Mouse (Mus musculus) spleen, adult 18-20 months (tissue): Measurements from ENCODE around the gene Tmem88.

Experiments
- DNase-seq, 2 experiments: peaks; one replicate each; pipeline ENCODE4 v3.0.0; 2022; ENCODE audit warnings: mixed read lengths in 2 of 2

Tmem88 gene

DNA sequence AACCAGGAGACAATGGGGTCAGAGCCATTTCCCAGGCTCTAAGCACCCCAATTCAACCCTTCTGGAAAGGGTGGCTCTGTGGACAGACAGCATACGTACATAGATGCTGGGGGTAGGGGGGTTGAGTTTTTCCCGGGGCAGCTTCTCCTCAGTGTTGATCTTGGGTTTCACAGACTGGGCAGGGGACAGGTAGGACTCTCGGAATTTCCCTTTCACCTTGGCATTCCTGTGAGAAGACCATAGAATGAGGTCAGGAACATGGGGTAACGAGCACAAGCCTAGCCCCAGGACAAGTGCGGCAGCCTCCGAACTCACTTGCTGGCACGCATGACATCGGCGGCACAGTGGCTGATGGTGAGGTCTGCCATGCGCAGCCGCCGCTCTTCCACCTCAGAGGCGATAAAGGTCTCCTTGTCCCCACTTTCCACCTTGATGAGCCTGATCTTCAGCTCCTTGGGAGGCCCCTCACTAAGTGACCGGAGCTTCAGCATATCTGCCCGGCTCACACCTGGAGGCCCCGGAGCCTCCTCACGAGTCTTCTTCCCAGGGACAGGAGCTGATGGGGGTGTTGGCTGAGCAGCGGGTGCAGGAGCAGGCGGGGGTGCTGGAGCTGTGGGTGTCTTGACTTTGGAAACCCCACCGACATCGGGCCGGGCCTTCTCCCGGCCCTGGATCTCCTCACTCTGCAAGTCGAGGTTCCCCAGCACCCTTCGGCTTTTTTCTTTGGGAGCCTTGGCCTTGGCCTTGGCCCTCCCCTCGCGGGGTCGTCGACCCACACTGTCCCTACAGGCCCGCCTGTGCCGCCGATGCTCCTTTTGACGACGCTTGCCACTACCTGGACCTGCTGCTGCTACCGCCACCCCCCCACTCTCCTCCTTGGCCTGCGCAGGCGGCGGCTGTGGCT is 5.9 kb upstream of the Tmem88 start:
- no peak for DNase-seq

DNA sequence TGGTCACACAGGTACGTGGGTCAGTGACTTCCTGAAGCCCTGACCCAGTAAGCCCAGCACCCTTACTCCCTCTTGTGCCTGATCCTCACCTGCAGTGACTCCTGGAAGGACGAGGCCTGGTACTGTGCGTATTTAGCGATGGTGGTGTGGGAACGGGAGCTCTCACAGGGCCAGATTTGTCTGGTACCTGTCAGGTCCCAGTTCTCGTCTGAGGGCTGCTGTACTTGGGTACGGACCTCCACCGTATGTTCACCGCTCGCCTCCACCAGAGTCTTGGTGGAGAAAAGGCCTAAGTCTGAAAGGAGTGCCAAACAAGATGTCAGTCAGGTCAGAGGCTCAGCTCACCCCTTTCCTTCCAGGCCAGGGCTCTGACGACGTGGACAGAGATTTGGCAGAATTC is 4.0 kb upstream of the Tmem88 start:
- DNase-seq: no peak

DNA sequence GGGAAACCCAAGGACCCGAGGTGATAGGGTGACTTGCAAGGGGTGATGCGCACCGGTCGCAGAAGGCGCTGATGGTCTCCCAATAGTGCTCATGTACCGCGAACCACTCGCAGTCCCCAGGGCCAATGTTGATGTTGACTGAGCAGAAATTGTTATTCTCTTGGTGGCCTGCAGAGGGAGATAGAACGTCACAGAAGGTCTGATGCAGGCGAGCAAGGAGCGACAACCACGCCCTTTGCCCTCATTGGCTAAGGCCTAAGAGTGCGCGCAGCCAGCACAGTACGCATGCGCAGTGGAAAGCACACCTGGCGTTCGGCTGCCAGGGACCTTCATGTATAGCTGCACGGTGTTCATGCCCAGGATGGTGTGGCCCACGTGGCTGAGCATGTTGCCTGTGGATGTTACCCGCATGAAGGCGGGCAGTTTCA is 3.2 kb upstream of the Tmem88 start:
- DNase-seq: peak; percentile 71 to 74

DNA sequence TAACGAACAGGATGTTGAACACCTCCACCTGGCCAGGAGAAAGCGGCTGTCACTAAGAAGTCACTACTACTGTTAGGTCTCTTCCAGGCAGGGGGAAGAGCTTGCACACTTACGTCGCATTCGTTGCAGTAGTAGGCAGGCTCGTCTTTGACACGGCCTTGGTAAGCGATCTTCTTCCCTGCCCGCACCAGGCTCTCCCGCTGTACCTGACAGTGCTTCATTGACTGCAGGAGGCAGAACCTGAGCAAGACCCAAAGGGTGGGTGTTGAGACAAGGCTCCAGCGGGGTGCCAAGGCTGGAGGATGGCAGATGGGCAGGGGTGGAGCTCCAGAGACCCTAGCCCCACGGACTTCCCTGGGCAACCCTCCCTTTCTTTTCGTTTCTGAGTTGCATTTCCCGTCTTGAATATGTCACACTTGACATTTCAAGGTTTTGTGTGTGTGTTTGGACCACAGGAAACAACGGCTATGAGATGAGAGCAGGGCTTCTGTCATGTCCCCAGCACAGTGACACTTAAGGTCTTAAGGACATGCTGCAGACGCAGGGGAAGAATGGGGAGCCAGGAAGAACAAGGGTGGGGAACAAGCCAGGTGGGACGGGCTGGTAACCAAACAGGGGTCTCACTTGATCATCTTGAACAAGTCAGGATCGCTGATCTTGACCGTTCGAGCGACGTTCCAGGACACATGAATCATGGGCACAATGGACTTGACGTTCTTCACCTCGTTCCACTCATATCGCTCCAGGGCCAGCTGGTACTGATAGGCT is 2.2 kb upstream of the Tmem88 start:
- no peak for DNase-seq

DNA sequence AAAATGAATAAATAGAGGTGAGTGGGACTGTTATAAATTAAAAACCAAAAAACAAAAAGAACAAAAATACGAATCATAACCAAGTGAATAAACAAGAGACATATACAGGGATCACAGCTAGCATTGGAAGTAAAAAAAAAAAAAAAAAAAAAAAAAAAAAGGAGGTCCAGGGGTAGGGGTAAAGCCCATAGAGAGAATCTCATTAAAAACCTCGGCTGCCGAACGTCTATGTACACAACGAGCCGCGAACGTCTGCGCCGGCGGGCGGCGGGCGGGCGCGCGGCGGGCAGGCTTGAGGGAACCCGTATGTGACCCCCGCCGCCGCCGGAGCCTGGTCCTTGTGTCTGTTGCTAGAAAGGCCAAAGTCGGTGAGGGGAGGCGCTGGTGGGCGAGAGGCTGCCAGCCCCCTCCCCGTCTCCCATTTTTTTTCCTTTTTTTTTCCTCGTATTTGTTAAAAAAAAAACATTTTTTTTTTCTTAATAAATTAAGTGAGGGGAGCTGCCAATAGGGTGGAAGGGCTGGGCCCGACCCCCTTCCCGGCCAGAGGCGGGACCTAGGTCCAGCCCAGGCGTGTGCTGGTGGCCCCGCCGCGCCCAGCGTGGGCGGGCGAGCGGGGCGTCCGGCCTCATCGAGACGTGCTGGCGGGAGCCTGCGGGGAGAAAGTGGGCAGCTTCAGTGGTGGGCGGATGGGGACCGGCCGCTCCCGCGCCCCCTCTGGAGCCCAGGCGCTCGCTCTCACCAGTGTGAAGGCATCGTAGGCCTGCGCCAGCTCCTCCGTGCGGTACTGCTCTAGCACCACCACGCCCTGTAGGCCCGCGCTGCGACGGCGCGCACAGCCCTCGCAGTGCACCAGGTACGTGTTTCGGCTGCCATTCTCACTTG is 1.4 kb upstream of the Tmem88 start:
- no peak for DNase-seq

DNA sequence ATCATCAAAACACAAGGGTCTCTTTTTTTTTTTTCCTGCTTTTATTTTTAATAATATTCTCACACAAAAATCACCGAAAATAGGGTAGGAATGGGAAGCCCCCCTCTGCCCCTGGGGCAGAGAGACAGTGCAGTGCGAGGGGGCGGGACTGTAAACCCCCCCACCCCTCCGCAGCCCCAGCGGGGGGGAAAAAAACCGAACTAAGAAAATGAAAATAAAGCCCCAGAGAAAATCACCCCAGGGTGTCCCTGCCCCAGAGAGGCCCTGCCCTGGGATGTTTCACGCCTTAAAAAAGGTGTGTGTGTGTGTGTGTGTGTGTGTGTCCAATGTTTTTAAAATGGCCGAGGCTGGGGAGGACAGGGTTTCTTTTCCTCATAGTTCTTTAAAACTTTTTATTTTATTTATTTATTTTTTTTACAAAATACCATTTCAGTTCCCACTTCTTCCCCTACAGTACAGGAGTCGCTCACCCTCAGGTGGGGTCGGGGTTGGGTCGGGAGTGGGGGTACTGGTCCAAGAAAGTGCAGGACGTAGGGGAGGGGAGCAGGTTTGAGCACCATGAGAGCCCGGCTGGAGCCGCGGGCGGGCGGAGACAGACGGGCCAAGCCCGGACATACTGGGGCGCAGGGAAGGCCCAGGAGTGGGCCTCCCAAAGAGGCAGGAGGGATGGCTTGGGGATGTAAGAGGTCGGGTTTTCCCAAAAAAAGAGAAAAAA is 609 bp upstream of the Tmem88 start:
- DNase-seq: no peak

DNA sequence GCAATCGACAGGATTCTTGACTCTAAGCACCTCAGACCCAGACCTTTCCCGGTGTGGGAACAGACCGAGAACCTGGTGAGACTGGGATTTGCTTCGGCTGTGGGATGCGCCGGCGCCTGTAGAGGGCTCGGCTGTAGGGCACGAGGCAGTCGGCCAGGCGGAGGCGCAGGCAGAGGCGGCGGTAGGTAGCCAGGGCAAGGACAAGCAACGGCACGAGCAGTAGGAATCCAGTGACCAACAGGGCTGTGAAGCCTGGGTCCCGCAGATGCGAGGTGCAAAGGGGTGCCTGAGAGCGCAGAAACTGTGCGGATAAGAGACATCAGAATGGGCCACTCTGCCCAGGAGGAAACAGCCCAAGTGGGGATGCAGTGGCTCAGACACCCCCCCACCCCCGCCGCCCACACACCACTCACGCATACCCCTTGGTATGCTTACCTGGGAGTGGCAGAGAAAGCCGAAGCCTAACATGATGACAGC is 415 bp downstream of the Tmem88 start:
- no peak for DNase-seq

DNA sequence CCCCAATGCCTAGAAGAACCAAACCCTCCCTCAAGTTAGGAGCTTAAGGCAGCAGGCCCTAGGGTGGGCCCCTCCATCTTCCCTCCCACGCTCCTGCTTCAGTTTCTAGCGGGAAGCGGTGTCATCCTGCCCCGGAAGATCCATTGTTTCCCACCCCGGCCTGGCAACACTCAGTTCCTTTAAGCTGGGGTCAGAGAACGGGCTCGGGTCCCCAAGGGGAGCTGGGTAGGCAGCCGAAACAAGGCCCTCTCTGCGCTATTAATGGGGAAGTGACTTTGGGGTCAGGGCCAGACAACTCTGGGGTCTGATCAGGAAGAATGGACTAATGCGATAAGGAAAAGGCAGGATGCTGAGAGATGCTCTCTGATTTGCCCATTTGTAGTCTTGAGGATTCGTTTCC is 1.3 kb downstream of the Tmem88 start:
- DNase-seq: peak in 1 of 2 experiments; percentile 18

DNA sequence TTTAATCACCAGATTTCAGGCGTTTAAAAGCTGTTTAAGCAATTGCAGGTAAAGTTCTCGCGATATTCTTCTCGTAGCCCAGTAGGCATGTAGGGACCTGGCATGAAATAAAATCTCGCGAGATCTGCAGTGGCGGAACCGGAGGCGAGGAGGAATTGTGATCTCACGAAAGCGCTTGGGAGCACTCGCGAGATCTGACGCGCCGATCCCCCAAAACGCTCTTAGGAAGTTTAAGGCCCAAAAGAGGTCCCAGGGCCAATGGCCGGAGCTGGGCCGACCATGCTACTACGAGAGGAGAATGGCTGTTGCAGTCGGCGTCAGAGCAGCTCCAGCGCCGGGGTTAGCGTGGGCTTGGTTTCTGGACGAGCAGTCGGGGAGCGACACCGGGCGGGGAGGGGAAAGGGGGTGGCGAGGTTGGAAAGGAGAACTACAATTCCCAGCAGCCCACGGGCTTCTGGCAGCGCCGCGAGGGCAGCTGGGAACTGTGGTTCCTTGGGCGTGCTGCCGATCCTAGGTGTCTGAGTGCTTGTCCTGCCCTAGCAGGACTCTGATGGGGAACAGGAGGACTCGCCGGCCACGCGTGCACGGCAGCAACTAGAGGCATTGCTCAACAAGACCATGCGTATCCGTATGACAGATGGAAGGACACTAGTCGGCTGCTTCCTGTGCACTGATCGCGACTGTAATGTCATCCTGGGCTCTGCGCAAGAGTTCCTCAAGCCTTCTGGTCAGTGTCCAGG is 2.2 kb downstream of the Tmem88 start:
- peak; percentile 84 to 89 for DNase-seq

DNA sequence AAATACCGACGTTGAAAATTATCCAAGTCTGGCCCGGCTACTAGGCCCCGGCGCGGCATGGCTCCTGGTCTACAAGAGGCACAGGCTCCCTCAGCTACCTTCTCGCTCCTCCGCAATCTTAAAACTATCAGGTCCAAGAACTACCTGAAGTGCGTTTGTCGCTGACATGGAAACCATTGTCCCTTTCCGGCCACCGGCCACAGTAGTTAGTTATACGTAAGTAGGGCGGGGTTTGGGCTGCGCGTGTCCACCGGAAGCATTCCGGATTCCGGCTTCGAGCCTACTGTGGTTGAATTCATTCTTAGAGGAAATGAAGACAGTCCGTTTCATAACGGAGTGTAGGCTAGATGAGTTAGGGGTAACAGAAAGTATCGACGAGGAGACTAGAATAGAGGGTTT is 2.8 kb downstream of the Tmem88 start, which contains the start of the genes Naa38 and Cyb5d1:
Naa38 (plus strand) TSS at position 253 of the 399 bp plus-strand sequence.
Cyb5d1 (minus strand) TSS at position 397 of the 399 bp plus-strand sequence.
- DNase-seq: peak; percentile 78 to 85

DNA sequence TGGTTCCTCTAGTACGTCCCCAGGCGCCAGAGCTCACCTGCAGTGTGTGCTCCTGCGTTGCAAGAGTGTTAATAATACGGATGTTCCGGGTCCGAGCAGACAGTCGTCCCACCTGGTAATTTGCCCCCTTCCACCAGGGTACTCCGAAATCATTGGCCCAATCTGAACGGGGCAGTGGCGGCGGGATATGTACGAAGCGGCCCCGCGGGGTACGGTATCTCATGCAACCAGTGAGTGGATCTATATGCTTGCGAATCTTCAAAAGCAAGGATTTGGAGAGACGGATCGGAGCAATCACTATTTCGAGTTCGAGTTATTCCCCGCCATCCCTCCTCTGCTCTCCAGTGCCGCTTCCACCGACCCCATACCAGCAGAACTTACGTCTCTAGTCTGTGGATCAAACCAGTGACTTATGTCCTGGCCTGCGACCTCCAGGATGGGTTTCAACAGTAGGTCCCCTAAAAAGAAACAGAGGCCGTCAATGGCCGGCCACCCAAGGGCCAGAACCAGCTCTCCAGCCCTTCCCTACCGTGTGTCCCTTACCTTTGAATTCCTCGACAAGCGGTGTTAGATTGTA is 3.4 kb downstream of the Tmem88 start:
- peak in 1 of 2 experiments; percentile 31 for DNase-seq

DNA sequence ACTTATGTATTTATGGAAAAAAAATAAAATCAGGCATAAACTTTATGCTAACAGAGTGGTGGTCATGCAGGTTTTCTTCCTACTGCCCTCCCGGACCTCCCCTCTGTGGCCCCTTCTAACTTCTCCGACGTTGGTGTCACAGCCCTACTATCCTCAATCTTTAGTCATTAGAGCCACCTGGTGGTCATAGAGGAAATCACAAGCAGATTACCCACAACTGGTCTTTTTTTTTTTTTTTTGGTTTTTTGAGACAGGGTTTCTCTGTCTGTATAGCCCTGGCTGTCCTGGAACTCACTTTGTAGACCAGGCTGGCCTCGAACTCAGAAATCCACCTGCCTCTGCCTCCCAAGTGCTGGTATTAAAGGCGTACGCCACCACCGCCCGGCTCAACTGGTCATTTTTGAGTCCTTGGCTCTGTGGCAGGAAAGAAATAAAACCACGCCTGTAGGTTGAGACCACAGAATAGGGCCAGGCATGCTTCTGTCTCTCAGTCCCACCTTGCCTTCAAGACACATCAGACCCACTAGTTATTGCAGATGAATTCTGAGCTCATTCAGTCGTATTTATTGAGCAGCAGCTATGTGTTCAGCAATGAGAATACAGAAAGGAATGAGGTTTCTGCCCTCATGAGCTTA is 7.5 kb downstream of the Tmem88 start:
- DNase-seq: peak in 1 of 2 experiments; percentile 63

DNA sequence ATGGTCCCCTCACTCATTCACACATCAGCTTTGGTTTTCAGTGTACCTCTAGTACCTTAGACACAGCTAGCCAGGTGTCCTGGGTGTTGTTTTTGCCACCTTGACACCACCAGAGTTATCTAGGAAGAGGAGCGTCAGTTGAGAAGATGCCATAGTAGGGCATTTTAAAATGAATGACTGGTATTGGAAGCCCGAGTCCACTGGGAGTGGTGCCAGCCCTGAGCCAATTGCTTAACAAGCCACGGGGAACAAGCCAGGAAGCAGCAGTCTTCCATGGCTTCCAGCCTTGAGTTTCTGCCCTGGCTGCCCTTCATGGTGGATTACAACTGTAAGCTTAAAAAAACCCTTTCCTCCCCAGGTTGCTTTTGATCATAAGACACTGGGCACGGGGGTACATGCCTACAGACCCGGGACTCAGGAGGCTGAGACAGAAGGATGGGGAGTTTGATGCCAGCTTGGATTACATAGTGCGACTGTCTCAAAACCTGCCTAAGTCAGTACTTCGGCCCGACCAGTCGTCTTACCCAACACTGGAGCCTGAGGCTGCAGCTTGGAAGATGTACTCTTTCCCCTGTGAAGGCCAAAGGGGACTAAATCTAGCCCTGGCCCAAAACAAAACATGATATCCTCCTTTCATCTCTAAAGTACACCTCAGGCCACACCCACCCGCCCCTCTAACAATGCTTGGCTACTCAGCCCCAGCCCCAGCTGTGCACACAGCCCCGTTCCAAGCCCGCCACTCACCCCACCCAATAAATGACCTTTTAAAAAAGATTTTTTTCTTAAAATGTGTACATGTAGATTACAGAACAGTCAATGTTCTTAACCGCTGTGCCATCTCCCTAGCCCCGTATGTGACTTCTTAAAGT is 8.3 kb downstream of the Tmem88 start:
- no peak for DNase-seq

DNA sequence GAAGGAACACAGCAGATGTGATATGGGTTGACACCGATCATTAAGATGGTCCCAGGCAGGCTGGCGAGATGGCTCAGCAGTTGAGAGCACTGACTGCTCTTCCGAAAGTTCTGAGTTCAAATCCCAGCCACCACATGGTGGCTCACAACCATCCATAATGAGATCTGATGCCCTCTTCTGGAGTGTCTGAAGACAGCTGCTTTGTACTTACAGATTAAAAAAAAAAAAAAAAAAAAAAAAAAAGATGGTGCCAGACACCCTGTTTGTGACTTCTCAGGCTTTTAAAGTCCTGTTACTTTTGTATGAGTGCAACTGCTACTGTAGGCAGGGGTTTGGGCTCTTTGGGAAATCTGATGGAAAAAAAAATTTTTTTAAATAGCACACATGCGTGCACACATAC is 9.4 kb downstream of the Tmem88 start:
- no peak for DNase-seq

DNA sequence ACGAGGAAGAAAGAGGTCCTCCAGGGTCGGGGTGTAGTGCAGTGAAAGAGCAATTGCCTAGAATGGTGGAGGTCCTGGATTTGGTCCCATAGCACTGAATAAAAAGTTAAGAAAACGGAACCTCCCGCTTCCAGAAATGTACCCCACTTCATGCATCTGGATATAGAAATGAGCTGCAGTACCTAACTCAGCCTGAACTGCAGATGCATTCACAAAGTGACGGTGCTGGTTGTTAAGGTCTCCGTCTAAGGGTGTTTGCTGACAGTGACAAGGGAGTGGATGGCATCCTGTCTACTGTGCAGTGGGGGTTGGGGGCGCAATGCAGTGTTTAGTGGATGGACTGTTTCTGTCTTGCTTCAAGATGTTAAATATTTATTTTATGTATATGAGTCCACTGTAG is 11.3 kb downstream of the Tmem88 start:
- no peak for DNase-seq

DNA sequence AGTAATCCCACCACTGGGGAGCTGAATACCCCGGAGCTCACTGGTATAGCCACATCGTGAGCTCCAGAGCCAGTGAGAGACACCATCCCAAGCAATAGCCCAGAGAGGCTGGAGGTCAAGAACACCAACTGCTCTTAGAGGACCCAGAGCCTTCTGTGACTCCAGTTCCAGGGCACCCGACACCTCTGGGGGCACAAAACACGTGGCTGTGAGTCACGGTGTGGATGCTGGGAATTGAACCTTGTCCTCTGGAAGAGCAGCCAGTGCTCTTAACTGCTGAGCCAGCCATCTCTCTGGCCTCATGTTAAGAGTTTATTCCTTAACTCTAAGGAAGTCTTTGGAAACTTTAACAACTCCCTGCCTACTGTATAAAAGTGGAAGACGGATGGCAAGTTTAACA is 13.1 kb downstream of the Tmem88 start:
- DNase-seq: no peak

DNA sequence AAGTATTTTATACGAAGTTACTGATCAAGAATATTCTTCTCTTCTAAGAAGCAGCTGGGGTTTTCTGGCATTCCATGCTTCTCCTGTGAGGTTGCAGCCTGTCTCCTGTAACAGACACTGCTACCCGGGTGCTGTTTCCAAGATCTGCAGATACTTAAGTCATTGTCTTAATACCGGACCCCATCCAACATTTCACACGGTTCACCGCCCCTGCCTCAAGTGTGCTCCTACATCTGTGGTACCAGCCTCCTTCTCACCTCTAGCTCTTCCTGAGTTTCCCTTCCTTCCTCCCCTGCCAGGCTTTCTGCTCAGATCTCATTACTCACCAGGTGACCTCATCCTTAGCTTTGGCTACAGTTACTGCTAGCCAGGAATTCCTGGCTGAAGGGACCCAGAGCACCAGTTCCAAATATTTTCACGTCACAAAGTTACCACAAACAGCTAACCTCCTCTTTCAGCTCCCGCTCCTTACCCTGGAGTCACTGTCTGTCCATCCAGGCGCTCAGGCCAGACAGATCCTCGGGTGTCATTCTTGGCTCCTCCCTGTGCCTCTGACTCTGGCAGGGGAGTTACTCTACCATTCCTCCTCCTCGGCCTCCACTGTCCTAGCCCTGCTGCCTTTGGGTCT is 15.4 kb downstream of the Tmem88 start:
- DNase-seq: no peak

DNA sequence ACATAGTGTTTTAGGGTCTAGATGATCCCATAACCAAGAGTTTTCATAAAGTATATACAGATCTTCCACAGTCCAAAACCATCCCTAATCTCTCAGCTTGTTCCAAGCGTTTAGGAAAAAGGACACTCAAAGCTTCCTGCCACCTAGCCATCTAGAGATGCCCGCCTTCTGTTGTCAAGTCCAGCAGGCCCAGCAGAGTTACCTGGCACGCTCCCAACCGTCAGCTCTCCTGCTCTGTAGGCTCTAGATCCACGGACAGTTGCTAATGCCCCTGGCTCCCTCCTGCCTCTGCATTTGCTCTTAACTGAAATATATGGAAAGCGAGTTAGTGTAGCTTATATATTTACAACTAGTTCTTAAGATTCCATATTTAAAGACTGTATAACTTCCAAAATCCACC is 16.7 kb downstream of the Tmem88 start:
- DNase-seq: no peak

DNA sequence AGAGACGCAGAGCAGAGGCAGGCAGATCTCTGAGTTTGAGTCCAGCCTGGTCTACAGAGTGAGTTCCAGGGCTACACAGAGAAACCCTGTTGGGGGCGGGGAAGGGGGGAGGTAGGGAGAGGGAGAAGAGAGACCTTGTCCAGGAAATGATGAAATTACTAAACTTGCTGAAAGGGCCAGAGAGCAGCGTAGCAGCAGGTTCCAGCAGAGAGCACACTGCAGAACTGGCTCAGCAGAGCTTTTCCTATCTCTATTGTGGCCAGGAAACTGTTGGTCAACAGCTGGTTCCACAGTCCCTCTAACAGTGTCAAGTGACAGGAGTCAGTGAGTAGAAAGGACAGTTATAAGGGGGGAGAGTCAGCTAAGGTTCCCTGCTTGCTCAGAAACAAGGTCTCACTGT is 18.4 kb downstream of the Tmem88 start:
- no peak for DNase-seq
